Mouse (Mus musculus): Measurements from ENCODE around the gene Zc3h4. TPM values are rescaled to one million over a fixed set of nuclear protein-coding genes. Genes with fewer than 3 reads are reported as not detected.

Gene Zc3h4
- polyA plus RNA-seq, 1 experiment: 95.0 TPM

DNA sequence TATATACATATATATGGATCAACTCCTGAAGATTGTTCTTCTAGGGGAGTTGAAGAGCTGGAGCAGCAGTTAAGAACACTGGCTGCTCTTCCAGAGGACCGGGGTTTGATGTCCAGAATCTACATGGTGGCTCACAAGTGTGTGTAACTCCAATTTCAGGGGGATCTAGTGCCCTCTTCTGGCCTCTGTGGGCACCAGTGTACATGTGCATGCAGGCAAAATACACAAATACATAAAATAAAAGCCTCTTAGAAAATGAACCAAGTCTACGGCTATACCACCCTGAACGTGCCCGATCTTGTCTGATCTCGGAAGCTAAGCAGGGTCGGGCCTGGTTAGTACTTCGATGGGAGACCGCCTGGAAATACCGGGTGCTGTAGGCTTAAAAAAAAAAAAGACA lies 70.8 kb downstream of the Zc3h4 start:
- WGBS: 37% methylated on average over 9 of the region's 9 CpGs
- H3K4me1 ChIP-seq (ENCODE audit: control insufficient read depth, insufficient read depth, low read length): no peaks in the 10 kb centered on the region
- no peak overlapping the region for H3K4me3 ChIP-seq (replicated peaks; ENCODE audit: control insufficient read depth, low read depth, low read length)
- TF ChIP-seq POLR2A (IDR thresholded peaks at IDR 0.05; ENCODE audit: borderline replicate concordance, control insufficient read depth, low read depth, low read length) (no peak), CTCF (IDR thresholded peaks at IDR 0.05; ENCODE audit: control insufficient read depth, insufficient read depth, low read length) (peak; percentile 44)
- H3K27ac ChIP-seq (ENCODE audit: control insufficient read depth, insufficient read depth, low read depth, low read length, poor library complexity): no peak overlapping the region

DNA sequence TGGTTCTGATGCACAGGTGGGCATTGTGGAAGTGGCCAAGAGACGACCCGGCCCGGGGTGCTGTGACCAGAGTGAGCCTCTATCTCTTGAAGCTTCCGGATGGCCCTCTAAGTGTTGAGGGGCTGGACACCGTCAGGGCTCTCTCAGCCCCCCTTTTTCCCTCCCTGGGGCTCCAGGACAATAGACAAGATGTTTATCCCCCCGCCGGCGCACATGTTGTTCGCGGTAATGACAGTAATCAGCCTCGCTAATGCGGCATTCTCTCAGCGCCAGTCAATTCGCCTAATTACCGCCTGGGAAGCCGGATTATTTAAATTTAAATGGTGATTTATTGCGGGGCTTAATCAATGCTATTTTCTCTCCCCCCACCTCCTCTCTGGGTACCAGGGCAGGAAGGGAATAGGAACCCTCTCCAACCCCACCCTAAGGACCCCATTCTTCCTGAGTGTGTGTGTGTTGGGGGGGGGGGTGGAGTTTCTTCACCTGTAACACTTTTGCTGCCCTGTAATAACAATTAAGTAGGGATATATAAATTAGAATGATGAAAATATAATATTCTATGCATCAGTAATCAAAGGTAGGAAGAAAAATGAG lies 71.5 kb downstream of the Zc3h4 start:
- no peak overlapping the region for H3K4me3 ChIP-seq (replicated peaks; ENCODE audit: control insufficient read depth, low read depth, low read length)
- TF ChIP-seq CTCF (IDR thresholded peaks at IDR 0.05; ENCODE audit: control insufficient read depth, insufficient read depth, low read length) (no peak), POLR2A (IDR thresholded peaks at IDR 0.05; ENCODE audit: borderline replicate concordance, control insufficient read depth, low read depth, low read length) (no peak)
- H3K4me1 ChIP-seq (ENCODE audit: control insufficient read depth, insufficient read depth, low read length): no peaks in the 10 kb centered on the region
- WGBS: 34% methylated on average over 17 of the region's 17 CpGs
- H3K27ac ChIP-seq (ENCODE audit: control insufficient read depth, insufficient read depth, low read depth, low read length, poor library complexity): no peak overlapping the region

DNA sequence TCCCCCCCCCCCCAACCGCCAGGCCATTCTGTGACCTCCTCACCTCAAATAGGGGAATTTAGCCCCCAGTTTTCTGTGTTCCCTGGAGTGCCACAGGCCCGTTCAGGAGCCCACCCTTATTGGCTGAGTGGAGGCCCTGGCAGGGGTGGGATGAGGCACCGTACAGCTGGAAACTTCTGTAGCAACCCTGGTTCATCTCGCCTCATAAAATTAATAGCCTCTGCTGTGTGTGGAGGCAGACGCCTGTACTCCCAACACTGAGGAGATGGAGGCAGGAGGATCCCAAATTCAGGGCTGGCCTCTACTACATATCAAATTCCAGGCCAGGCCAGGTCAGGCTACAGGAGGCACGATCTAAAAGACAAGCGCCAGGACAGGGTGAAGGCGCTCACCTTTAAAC lies 73.1 kb downstream of the Zc3h4 start:
- TF ChIP-seq POLR2A (IDR thresholded peaks at IDR 0.05; ENCODE audit: borderline replicate concordance, control insufficient read depth, low read depth, low read length): no peak
- TF ChIP-seq CTCF (IDR thresholded peaks at IDR 0.05; ENCODE audit: control insufficient read depth, insufficient read depth, low read length): no peak
- no peak overlapping the region for H3K4me3 ChIP-seq (replicated peaks; ENCODE audit: control insufficient read depth, low read depth, low read length)
- no peak overlapping the region for H3K27ac ChIP-seq (ENCODE audit: control insufficient read depth, insufficient read depth, low read depth, low read length, poor library complexity)
- 80% methylated on average over 8 of the region's 8 CpGs for WGBS
- no peaks in the 10 kb centered on the region for H3K4me1 ChIP-seq (ENCODE audit: control insufficient read depth, insufficient read depth, low read length)

DNA sequence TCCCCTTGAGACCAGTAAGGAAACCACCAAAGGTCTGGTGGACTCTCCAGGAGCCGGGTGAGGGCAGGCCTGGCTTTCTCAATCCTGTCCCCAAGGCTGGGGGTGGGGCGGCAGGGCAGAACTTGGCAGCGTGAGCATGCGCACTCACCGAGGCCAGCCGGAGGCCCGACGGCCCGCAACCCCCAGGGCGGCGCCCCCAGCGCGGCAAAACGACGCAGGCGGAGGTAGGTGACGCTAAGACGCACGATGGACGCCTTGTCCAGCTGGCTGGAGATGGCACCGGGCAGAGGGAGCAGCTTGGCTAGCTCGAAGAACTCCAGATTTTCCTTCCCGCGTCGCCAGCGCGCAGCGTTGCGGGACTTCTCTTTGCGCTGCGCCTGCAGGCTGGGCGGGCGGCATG lies 73.7 kb downstream of the Zc3h4 start:
- 11% methylated on average over 33 of the region's 33 CpGs for WGBS
- Histone ChIP-seq H3K4me1 (ENCODE audit: control insufficient read depth, insufficient read depth, low read length) (no peaks in the 10 kb centered on the region), H3K4me3 (replicated peaks; ENCODE audit: control insufficient read depth, low read depth, low read length) (no peak overlapping the region), H3K27ac (ENCODE audit: control insufficient read depth, insufficient read depth, low read depth, low read length, poor library complexity) (no peak overlapping the region)
- TF ChIP-seq POLR2A (IDR thresholded peaks at IDR 0.05; ENCODE audit: borderline replicate concordance, control insufficient read depth, low read depth, low read length) (no peak), CTCF (IDR thresholded peaks at IDR 0.05; ENCODE audit: control insufficient read depth, insufficient read depth, low read length) (no peak)

DNA sequence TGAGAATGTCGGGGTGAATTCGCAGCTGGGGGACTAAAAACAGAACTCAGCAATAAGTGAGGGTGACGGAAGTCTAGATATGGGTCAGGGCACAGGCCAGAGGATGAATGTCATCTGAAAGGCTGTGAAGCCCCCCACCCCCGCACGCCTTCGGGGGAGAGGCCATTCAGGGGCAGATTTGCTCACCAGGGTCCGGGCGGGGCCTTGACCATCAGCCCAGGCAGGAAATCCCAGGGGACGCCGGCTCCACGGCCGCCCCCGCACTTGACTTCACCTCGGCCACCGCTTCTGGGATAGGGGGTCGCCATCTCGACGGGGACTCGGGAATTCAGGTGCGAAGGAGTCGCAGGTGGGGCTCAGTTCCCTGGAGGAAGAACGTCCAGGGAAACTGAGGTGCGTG lies 74.6 kb downstream of the Zc3h4 start:
- no peak overlapping the region for H3K27ac ChIP-seq (ENCODE audit: control insufficient read depth, insufficient read depth, low read depth, low read length, poor library complexity)
- TF ChIP-seq CTCF (IDR thresholded peaks at IDR 0.05; ENCODE audit: control insufficient read depth, insufficient read depth, low read length) (no peak), POLR2A (IDR thresholded peaks at IDR 0.05; ENCODE audit: borderline replicate concordance, control insufficient read depth, low read depth, low read length) (no peak)
- 6% methylated on average over 23 of the region's 23 CpGs for WGBS
- H3K4me1 ChIP-seq (ENCODE audit: control insufficient read depth, insufficient read depth, low read length): no peaks in the 10 kb centered on the region
- H3K4me3 ChIP-seq (replicated peaks; ENCODE audit: control insufficient read depth, low read depth, low read length): no peak overlapping the region

DNA sequence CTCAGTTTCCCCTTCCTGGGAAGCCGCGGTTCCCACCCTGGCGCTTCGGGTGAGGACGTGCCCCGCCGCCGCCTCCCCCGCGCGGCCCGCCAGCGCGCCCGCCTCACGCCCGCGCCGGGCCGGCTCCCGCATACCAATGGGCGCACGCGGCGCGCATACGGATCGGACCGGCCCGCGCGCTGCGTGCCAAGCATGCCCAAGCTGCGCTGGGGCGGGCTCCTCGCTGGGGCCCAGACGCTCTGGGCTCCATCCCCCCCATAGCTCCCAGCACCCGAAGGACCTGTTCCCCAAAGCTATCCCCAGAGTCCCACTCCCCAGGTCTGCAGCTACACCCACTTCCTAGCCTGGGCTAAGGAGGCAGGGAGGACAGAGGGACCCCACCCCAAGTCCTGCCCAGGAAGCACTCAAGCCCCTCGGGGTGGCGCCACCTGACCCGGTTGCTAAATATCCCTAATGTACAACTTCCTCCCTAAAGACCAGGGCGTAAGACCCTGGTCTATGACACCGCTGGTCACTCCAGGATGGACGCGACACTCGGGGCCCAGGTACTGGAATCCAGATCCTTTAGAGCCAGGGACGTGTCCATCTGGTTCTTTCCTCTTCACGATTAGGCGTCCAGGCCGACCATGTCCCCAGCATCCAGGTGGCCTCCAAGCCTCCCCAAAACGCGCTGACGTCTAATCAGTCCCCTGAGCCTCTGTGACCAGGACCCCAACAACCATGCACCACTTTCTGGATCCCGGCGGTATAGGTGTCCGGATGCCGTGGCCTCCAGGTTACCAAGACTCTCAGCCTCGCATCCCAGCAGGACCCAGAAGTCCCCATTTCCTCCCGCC lies 75.3 kb downstream of the Zc3h4 start:
- WGBS: 3% methylated on average over 59 of the region's 59 CpGs

DNA sequence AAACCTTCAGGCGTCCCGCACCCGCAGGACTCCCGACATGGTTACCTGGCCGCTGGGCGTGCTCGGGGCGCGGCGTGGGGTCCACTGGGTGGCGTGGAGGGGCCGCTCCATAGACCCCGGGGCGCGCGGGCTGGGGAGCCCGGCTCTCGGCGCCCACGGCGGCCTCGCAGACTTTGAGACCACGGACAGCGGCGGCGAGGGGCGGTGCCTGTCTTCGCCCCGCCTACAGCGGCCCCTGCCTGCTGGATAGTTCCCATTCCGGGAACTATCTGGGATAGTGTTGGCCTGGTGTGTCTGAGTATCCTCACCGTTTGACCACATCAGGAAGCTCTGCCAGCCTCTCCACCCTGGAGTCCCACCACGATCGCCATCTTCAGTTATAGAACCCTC lies 75.9 kb downstream of the Zc3h4 start:
- Histone ChIP-seq H3K4me1 (ENCODE audit: control insufficient read depth, insufficient read depth, low read length) (no peaks in the 10 kb centered on the region), H3K4me3 (replicated peaks; ENCODE audit: control insufficient read depth, low read depth, low read length) (no peak overlapping the region), H3K27ac (ENCODE audit: control insufficient read depth, insufficient read depth, low read depth, low read length, poor library complexity) (no peak overlapping the region; the same call in 1 of the 2 replicates)
- 9% methylated on average over 34 of the region's 34 CpGs for WGBS
- no peak for TF ChIP-seq POLR2A (IDR thresholded peaks at IDR 0.05; ENCODE audit: borderline replicate concordance, control insufficient read depth, low read depth, low read length)
- TF ChIP-seq CTCF (IDR thresholded peaks at IDR 0.05; ENCODE audit: control insufficient read depth, insufficient read depth, low read length): no peak

More for the DNA sequence above, 75.3 kb downstream of the Zc3h4 start:
- no peak for TF ChIP-seq CTCF (IDR thresholded peaks at IDR 0.05; ENCODE audit: control insufficient read depth, insufficient read depth, low read length)
- no peak for TF ChIP-seq POLR2A (IDR thresholded peaks at IDR 0.05; ENCODE audit: borderline replicate concordance, control insufficient read depth, low read depth, low read length)
- H3K27ac ChIP-seq (ENCODE audit: control insufficient read depth, insufficient read depth, low read depth, low read length, poor library complexity): no peak overlapping the region; the same call in 1 of the 2 replicates
- no peaks in the 10 kb centered on the region for H3K4me1 ChIP-seq (ENCODE audit: control insufficient read depth, insufficient read depth, low read length)
- no peak overlapping the region for H3K4me3 ChIP-seq (replicated peaks; ENCODE audit: control insufficient read depth, low read depth, low read length)

DNA sequence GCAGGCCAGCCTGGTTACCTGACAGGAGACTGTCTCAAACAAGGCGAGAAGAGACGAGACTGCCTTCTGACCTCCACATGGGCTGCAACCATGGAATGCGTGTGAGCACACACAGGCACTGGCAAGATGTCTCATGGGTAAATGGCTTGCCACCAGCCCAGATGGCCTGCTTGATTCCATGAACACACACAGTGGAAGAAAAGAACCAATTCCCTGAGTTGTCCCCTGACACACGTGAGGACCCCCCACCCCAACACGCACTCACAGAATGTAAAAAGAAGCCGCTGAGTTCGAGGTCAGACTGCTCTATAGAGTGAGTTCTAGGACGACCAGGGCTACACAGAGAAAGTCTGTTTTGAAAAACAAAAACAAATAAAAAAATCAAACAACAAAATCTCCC lies 76.9 kb downstream of the Zc3h4 start, which contains the start of gene Npas1:
Gene Npas1 (minus strand): TSS at position 101 of the 400 bp plus-strand sequence.
- TF ChIP-seq POLR2A (IDR thresholded peaks at IDR 0.05; ENCODE audit: borderline replicate concordance, control insufficient read depth, low read depth, low read length): no peak
- no peak for TF ChIP-seq CTCF (IDR thresholded peaks at IDR 0.05; ENCODE audit: control insufficient read depth, insufficient read depth, low read length)
- 83% methylated on average over 8 of the region's 8 CpGs for WGBS
- H3K4me3 ChIP-seq (replicated peaks; ENCODE audit: control insufficient read depth, low read depth, low read length): no peak within 1 kb of the TSS
- H3K27ac ChIP-seq (ENCODE audit: control insufficient read depth, insufficient read depth, low read depth, low read length, poor library complexity): no peak within 1 kb of the TSS; the same call in 1 of the 2 replicates
- H3K4me1 ChIP-seq (ENCODE audit: control insufficient read depth, insufficient read depth, low read length): no peaks in the 10 kb centered on the region

Other genes starting within 250 kb of the Zc3h4 start
- 5.4 and 7.8 TPM in 2 replicates for gene Meis3, start 225.8 kb upstream of the Zc3h4 start, polyA plus RNA-seq (2011; ENCODE audit: insufficient read depth, insufficient read length, low replicate concordance, missing spikeins)
- gene Dhx34, start 178.9 kb upstream of the Zc3h4 start, polyA plus RNA-seq (2011; ENCODE audit: insufficient read depth, insufficient read length, low replicate concordance, missing spikeins): 9.4 and 11.9 TPM in 2 replicates
- gene C5ar2, start 156.8 kb upstream of the Zc3h4 start, polyA plus RNA-seq (2011; ENCODE audit: insufficient read depth, insufficient read length, low replicate concordance, missing spikeins): 4.2 TPM in 2 replicates
- 9.0 and 17.2 TPM in 2 replicates for gene C5ar1, start 141.4 kb upstream of the Zc3h4 start, polyA plus RNA-seq (2011; ENCODE audit: insufficient read depth, insufficient read length, low replicate concordance, missing spikeins)
- gene Inafm1, start 127.3 kb upstream of the Zc3h4 start, polyA plus RNA-seq (2011; ENCODE audit: insufficient read depth, insufficient read length, low replicate concordance, missing spikeins): 19.8 and 23.6 TPM in 2 replicates
- gene Ccdc9, start 114.1 kb upstream of the Zc3h4 start, polyA plus RNA-seq (2011; ENCODE audit: insufficient read depth, insufficient read length, low replicate concordance, missing spikeins): 108 and 194 TPM in 2 replicates
- 4.4 and 9.2 TPM in 2 replicates for gene Bbc3, start 92.5 kb upstream of the Zc3h4 start, polyA plus RNA-seq (2011; ENCODE audit: insufficient read depth, insufficient read length, low replicate concordance, missing spikeins)
- gene Sae1, start 13.1 kb upstream of the Zc3h4 start, polyA plus RNA-seq (2011; ENCODE audit: insufficient read depth, insufficient read length, low replicate concordance, missing spikeins): 66.8 and 78.5 TPM in 2 replicates
- gene Tmem160, start 51.9 kb downstream of the Zc3h4 start, polyA plus RNA-seq (2011; ENCODE audit: insufficient read depth, insufficient read length, low replicate concordance, missing spikeins): 21.7 and 45.2 TPM in 2 replicates
- not detected in 2 replicates for gene Npas1, start 76.8 kb downstream of the Zc3h4 start, polyA plus RNA-seq (2011; ENCODE audit: insufficient read depth, insufficient read length, low replicate concordance, missing spikeins)
- gene Arhgap35, start 214.1 kb downstream of the Zc3h4 start, polyA plus RNA-seq (2011; ENCODE audit: insufficient read depth, insufficient read length, low replicate concordance, missing spikeins): 2.6 and 3.0 TPM in 2 replicates